Mouse (Mus musculus): Measurements from ENCODE around the gene Mafb.

DNA sequence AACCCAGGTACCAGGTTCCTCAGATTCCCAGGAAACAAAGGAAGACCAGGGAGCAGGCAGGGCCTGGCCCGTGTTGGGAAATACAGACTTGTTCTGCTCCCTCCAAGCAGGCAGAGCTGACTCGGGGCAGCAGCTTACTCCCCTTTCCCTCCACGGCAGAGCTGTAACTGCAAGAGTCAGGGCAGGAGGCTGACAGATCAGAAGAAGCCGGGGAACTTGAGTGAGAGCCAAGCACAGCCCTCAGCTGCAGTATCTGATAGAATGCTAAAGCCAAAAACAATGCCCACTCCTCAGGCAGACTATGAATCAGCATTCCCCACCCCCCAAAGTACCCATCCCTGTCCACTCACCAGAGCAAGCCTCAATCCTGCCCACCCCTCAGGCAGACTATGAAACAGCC lies 8.0 kb downstream of the Mafb start:
- TF ChIP-seq CTCF (IDR thresholded peaks at IDR 0.05; ENCODE audit: borderline replicate concordance, insufficient read depth, low read depth, low read length) (no peak), POLR2A (IDR thresholded peaks at IDR 0.05; ENCODE audit: borderline replicate concordance, insufficient read depth, low read length) (no peak)
